Mouse (Mus musculus) heart, adult 2 months (tissue): Measurements from ENCODE around the gene Unc80.

ENCODE experiments used
- CTCF ChIP-seq: fragments of 200-600 bp; IDR thresholded peaks from 2 replicates; pipeline ENCODE4 v1.8.1; 2022; ENCODE audit warnings: antibody characterized with exemption, mild to moderate bottlenecking, moderate library complexity
- EP300 ChIP-seq: fragments of 200-500 bp; IDR thresholded peaks from 2 replicates; pipeline ENCODE4 v1.6.1; 2011; ENCODE audit warnings: low read depth, low read length, control low read depth; ENCODE audit not compliant: insufficient read depth

DNA sequence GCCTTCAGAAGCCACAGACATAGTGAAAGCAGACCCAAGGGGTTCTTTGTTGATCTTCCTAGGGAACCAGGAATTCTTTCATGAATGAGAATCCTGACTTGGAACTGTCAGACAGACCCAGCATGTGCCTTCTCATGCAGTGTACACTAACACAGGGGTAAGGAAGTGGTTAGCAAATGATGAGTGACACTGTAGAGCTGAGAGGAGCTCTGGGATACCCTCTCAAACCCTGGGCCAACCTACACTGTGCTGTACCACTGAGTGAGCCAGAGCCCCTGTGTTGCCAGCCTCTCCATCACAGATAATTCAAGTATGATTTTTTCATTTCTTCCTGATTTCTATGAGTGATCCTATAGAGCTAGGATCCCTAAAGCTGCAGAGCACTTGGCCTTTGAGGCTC is 37.2 kb upstream of the Unc80 start:
- TF ChIP-seq CTCF: no peak
- no peak for TF ChIP-seq EP300
